Mouse (Mus musculus): ENCODE data around the gene Ccdc91.

DNA sequence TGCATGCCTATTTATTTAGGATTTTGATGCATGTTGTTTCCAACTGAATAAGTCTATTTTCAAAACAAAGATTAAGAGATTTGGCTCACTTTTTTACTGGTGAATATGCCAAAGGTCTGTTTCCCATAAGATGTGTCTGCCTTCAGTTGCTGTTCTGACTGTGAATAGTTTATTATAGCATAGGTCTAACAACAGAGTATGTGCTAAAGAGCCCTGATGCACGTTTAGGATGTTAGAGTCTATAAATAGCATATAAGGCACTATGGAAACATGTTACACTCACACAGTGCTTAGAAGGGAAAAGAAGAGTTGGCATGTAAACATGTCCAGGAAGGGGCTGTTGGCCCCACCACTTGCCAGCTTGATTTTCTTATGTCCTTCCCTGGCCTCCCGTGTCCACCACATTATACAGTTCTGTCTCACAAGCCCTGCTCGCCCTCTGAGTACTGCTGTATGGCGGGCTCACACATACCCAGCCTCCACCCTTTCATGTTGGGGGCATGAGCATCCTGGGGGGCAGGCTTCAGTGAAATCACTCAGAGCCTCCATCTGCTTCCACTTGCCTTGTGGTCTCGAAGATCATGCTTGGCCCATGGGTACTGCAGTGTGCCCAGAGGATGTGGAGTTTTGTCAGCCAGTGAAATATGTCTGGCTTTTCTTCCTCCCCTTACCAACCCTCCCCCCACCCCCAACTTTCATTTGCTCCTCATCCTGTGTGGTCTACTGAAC is 99.0 kb downstream of the Ccdc91 start:
- no peak for TF ChIP-seq CTCF (IDR thresholded peaks at IDR 0.05; ENCODE audit: insufficient read depth, low read depth, low read length)
- no peak for TF ChIP-seq POLR2A (IDR thresholded peaks at IDR 0.05; ENCODE audit: insufficient read depth, low read depth, low read length)
